Mouse (Mus musculus) stomach, embryonic 15.5 days (tissue): ENCODE results near the gene Jagn1. TPM values are rescaled to one million over a fixed set of nuclear protein-coding genes. Genes with fewer than 3 reads are reported as not detected.

Experiments used
- ATAC-seq: fragments of 200-750 bp; cut with Nextera tagmentation; 2 replicates; pipeline ENCODE4 v1.8.0; 2017; ENCODE audit warnings: low read depth, moderate number of reproducible peaks, moderate TSS enrichment; ENCODE audit not compliant: insufficient read depth, low FRiP score
- H3K27ac ChIP-seq: fragments of 300-500 bp; sonication (generic); 2 replicates; pipeline ENCODE4 v1.5.1; 2015; ENCODE audit warnings: mild to moderate bottlenecking, inconsistent platforms
- H3K27me3 ChIP-seq: fragments of 300-500 bp; sonication (generic); replicated peaks from 2 replicates; pipeline ENCODE4 v1.6.1; 2015; ENCODE audit warnings: inconsistent platforms
- H3K36me3 ChIP-seq: fragments of 300-500 bp; sonication (generic); 2 replicates; pipeline ENCODE4 v1.6.1; 2015; ENCODE audit warnings: inconsistent platforms
- H3K4me1 ChIP-seq: fragments of 300-500 bp; sonication (generic); 2 replicates; pipeline ENCODE4 v1.6.1; 2015; ENCODE audit warnings: inconsistent platforms
- H3K4me2 ChIP-seq: fragments of 300-500 bp; sonication (generic); 2 replicates; pipeline ENCODE4 v1.6.1; 2015; ENCODE audit warnings: mild to moderate bottlenecking, inconsistent platforms
- H3K4me3 ChIP-seq: fragments of 300-500 bp; sonication (generic); replicated peaks from 2 replicates; pipeline ENCODE4 v1.5.1; 2015; ENCODE audit warnings: inconsistent platforms
- H3K9ac ChIP-seq: fragments of 300-500 bp; sonication (generic); 2 replicates; pipeline ENCODE4 v1.6.1; 2015; ENCODE audit warnings: inconsistent platforms
- H3K9me3 ChIP-seq: fragments of 300-500 bp; sonication (generic); 2 replicates; pipeline ENCODE4 v1.6.1; 2016; ENCODE audit warnings: inconsistent platforms
- WGBS: fragments of 180-500 bp; shearing (Covaris S2); methylation state at CpG from one replicate; pipeline ENCODE4 v1.1.7; 2015; 5-methylcytosine and 5-hydroxymethylcytosine counted together
- polyA plus RNA-seq: library from polyadenylated mRNA; unstranded; fragments of >200 nt; fragmentation: Nextera tagmentation; extraction: Ambion mirVana; gene quantifications from 2 replicates; pipeline ENCODE4 v1.2.1, GENCODE M21; 2015

Jagn1 gene
- polyA plus RNA-seq, 1 experiment from 2014 or later = 84.2 TPM

GRCm38 (mm10) chr6:113457952-113458534 is 15.7 kb downstream of the Jagn1 start, which contains the start of gene Il17re:
TSS of gene Il17re (plus strand) at chr6:113458484.
- ATAC-seq = no peak
- H3K36me3 ChIP-seq = no peaks in the 10 kb centered on the region
- no peaks in the 10 kb centered on the region for H3K27me3 ChIP-seq
- H3K27ac ChIP-seq = peak within 1 kb of the TSS; percentile 61
- H3K4me3 ChIP-seq = peak within 1 kb of the TSS; percentile 28
- 49% methylated on average over 10 of the region's 10 CpGs for WGBS
- 0 out of 2 replicates have a peak, but pooled peaks cover 6% of the 10 kb centered on the region for H3K4me1 ChIP-seq
- no peak within 1 kb of the TSS for H3K9ac ChIP-seq
- H3K4me2 ChIP-seq = peak within 1 kb of the TSS; percentile 46
- H3K9me3 ChIP-seq = no peaks in the 10 kb centered on the region

- H3K27me3 ChIP-seq = no peaks in the 10 kb centered on the region
- H3K9ac ChIP-seq = no peak overlapping the region
- H3K36me3 ChIP-seq = no peaks in the 10 kb centered on the region
- H3K27ac ChIP-seq = peak overlapping the region; percentile 61
- peak; percentile 91 for ATAC-seq
- peak overlapping the region; percentile 46 for H3K4me2 ChIP-seq
- H3K9me3 ChIP-seq = no peaks in the 10 kb centered on the region
- 0 out of 2 replicates have a peak, but pooled peaks cover 6% of the 10 kb centered on the region for H3K4me1 ChIP-seq
- 55% methylated on average over 10 of the region's 10 CpGs for WGBS
- peak overlapping the region; percentile 28 for H3K4me3 ChIP-seq
Observed at GRCm38 (mm10) chr6:113458635-113459034, 16.3 kb downstream of the Jagn1 start.

- 58% methylated on average over 7 of the region's 7 CpGs for WGBS
- no peaks in the 10 kb centered on the region for H3K36me3 ChIP-seq
- H3K9me3 ChIP-seq = no peaks in the 10 kb centered on the region
- H3K4me2 ChIP-seq = no peak overlapping the region
- no peak for ATAC-seq
- no peaks in the 10 kb centered on the region for H3K27me3 ChIP-seq
- no peak overlapping the region for H3K27ac ChIP-seq
- no peak overlapping the region for H3K9ac ChIP-seq
- H3K4me1 ChIP-seq = peaks cover 2% of the 10 kb centered on the region; the same call in 1 of the 2 replicates
- no peak overlapping the region for H3K4me3 ChIP-seq
Observed at GRCm38 (mm10) chr6:113464040-113464439, 21.7 kb downstream of the Jagn1 start.

DNA sequence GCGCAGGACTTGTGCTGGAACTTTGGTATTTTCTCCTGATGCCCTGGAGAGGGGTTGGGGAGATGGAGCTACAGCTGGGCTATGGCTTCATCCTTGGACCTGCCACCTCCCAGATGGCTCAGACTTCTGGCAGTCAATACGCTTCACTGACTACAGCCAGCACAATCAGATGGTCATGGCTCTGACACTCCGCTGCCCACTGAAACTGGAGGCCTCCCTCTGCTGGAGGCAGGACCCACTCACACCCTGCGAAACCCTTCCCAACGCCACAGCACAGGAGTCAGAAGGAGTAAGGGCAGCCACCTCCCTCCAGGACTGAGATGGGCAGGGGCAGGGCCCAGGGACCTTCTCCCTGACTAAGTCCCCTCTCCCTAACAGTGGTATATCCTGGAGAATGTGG is 23.2 kb downstream of the Jagn1 start:
- Histone ChIP-seq H3K4me1 (peaks cover 9% of the 10 kb centered on the region), H3K36me3 (no peaks in the 10 kb centered on the region), H3K27me3 (peaks cover 5% of the 10 kb centered on the region; the same call in 1 of the 2 replicates), H3K9me3 (no peaks in the 10 kb centered on the region), H3K9ac (no peak overlapping the region), H3K27ac (no peak overlapping the region), H3K4me2 (no peak overlapping the region), H3K4me3 (no peak overlapping the region)
- ATAC-seq = no peak
- WGBS = 56% methylated on average over 5 of the region's 5 CpGs

DNA sequence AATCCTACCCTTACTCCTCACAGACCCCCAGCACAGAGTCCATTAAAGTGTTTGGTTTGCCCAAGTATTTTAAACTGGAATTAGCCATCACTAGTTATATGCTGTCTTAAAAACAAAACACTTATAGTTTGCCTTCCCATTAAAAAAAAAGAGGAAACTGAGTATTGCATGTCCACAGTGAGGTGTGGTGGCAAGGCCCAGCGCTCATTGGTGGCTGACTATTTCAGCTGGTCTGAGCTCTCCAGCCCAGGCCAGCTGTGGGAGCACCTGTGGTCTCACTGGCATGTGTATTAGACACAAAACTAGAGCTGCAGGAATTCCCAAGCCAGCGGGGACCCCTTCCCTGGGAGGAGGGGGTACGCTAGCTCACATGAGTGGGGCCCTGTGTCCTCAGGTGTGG is 26.1 kb downstream of the Jagn1 start:
- Histone ChIP-seq H3K27ac (no peak overlapping the region), H3K9me3 (no peaks in the 10 kb centered on the region), H3K4me1 (peaks cover 23% of the 10 kb centered on the region), H3K9ac (no peak overlapping the region), H3K27me3 (peaks cover 5% of the 10 kb centered on the region; the same call in 1 of the 2 replicates), H3K4me2 (peak overlapping the region; percentile 76; the same call in 1 of the 2 replicates), H3K36me3 (no peaks in the 10 kb centered on the region), H3K4me3 (no peak overlapping the region)
- WGBS = 71% methylated on average over 3 of the region's 3 CpGs
- no peak for ATAC-seq

DNA sequence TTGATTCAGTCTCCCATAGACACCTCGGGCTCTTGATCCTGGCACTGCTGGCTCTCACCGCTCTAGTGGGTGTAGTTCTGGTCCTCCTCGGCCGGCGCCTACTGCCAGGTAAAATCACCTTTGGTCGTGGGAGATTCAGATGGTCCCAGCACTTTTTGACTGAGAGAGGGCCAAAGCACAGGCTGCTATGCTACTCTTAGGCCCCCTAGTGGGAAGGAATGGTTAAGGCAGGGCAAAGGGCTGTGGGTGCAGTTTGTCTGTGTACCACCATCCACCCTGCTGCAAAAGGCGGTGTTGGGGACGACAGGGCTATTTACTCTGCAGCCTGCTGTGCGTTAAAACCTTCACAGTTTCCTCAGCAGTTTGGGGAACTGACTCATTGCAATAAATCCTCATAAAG is 26.7 kb downstream of the Jagn1 start:
- 6% methylated on average over 9 of the region's 9 CpGs for WGBS
- peak; percentile 27; the same call in 1 of the 2 replicates for ATAC-seq
- H3K4me1 ChIP-seq = peaks cover 23% of the 10 kb centered on the region
- peak overlapping the region; percentile 76 for H3K4me2 ChIP-seq
- H3K27ac ChIP-seq = no peak overlapping the region
- peak overlapping the region; percentile 36 for H3K4me3 ChIP-seq
- H3K9me3 ChIP-seq = no peaks in the 10 kb centered on the region
- H3K36me3 ChIP-seq = no peaks in the 10 kb centered on the region
- H3K27me3 ChIP-seq = peaks cover 5% of the 10 kb centered on the region; the same call in 1 of the 2 replicates
- 0 out of 2 replicates have a peak overlapping the region, but pooled peaks have one; percentile 1 for H3K9ac ChIP-seq

DNA sequence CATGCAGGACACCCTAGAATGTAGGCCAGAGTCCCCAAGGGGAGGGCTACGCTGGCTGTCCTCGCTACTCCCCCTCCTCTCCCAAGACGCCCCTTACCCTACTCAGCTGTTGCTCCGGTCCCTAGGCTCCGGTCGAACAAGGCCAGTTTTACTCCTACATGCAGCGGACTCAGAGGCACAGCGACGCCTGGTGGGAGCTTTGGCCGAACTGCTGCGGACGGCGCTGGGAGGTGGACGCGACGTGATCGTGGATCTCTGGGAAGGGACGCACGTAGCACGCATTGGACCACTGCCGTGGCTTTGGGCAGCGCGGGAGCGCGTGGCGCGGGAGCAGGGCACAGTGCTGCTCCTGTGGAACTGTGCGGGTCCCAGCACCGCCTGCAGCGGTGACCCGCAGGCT is 27.1 kb downstream of the Jagn1 start:
- ATAC-seq = peak; percentile 64; the same call in 1 of the 2 replicates

DNA sequence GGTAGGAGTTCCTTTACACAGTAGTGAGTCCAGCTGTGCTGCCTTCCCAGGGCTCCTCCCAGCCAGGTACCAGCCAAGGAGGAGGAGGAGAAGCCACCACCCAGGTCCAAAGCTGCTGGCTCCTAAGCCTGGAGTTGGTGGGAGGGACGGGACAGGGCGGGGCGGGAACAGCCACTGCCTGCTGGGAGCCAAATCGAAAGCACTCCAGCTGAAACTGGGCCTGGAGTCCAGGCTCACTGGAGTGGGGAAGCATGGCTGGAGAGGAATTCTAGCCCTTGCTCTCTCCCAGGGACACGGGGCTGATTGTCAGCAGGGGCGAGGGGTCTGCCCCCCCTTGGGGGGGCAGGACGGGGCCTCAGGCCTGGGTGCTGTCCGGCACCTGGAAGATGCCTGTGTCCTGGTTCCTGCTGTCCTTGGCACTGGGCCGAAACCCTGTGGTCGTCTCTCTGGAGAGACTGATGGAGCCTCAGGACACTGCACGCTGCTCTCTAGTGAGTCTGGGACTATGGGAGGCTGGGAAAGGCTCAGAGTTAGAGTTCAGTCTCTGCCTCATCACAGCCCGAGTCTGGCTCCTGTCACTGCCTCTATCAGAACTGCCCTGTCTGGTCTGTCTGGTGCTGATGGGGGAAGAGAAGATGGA is 29.0 kb downstream of the Jagn1 start, which contains the start of gene Il17rc:
Gene Il17rc (plus strand): TSS at position 131 of the 640 bp plus-strand sequence.
- H3K27ac ChIP-seq = peak within 1 kb of the TSS; percentile 66
- peak within 1 kb of the TSS; percentile 45; the same call in 1 of the 2 replicates for H3K9ac ChIP-seq
- no peaks in the 10 kb centered on the region for H3K9me3 ChIP-seq
- H3K27me3 ChIP-seq = peaks cover 5% of the 10 kb centered on the region; the same call in 1 of the 2 replicates
- 22% methylated on average over 12 of the region's 12 CpGs for WGBS
- H3K4me3 ChIP-seq = peak within 1 kb of the TSS; percentile 32
- no peaks in the 10 kb centered on the region for H3K36me3 ChIP-seq
- peaks cover 23% of the 10 kb centered on the region for H3K4me1 ChIP-seq
- peak within 1 kb of the TSS; percentile 64 for H3K4me2 ChIP-seq
- peak; percentile 70 for ATAC-seq

More for the DNA sequence above, 27.1 kb downstream of the Jagn1 start:
- peaks cover 5% of the 10 kb centered on the region; the same call in 1 of the 2 replicates for H3K27me3 ChIP-seq
- peaks cover 23% of the 10 kb centered on the region for H3K4me1 ChIP-seq
- no peaks in the 10 kb centered on the region for H3K36me3 ChIP-seq
- H3K9me3 ChIP-seq = no peaks in the 10 kb centered on the region
- 2% methylated on average over 31 of the region's 31 CpGs for WGBS
- peak overlapping the region; percentile 36 for H3K4me3 ChIP-seq
- peak overlapping the region; percentile 1; the same call in 1 of the 2 replicates for H3K9ac ChIP-seq
- peak overlapping the region; percentile 76 for H3K4me2 ChIP-seq
- no peak overlapping the region for H3K27ac ChIP-seq

DNA sequence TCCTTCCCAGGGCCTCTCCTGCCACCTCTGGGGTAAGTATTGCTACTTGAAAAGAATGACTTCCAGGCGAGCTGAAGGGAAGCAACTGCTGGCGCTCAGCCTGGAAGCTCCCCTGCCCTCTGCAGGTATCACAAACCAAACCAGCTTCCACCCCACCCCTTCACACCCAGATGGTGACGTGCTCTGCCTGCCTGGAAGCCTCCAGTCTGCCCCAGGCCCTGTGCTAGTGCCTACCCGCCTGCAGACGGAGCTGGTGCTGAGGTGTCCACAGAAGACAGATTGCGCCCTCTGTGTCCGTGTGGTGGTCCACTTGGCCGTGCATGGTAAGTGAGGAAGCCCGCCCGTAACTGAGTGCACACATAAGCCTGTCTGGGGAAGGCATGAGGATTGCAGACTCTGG is 29.7 kb downstream of the Jagn1 start:
- H3K36me3 ChIP-seq = no peaks in the 10 kb centered on the region
- H3K27ac ChIP-seq = peak overlapping the region; percentile 66; the same call in 1 of the 2 replicates
- H3K9ac ChIP-seq = no peak overlapping the region
- H3K4me2 ChIP-seq = peak overlapping the region; percentile 64
- H3K4me3 ChIP-seq = peak overlapping the region; percentile 32; the same call in 1 of the 2 replicates
- peaks cover 5% of the 10 kb centered on the region; the same call in 1 of the 2 replicates for H3K27me3 ChIP-seq
- peaks cover 23% of the 10 kb centered on the region for H3K4me1 ChIP-seq
- H3K9me3 ChIP-seq = no peaks in the 10 kb centered on the region
- ATAC-seq = peak; percentile 10; the same call in 1 of the 2 replicates
- WGBS = 61% methylated on average over 10 of the region's 10 CpGs

- H3K36me3 ChIP-seq = no peaks in the 10 kb centered on the region
- no peak for ATAC-seq
- peaks cover 5% of the 10 kb centered on the region; the same call in 1 of the 2 replicates for H3K27me3 ChIP-seq
- H3K27ac ChIP-seq = no peak overlapping the region
- no peak overlapping the region for H3K4me3 ChIP-seq
- peaks cover 23% of the 10 kb centered on the region for H3K4me1 ChIP-seq
- H3K9me3 ChIP-seq = no peaks in the 10 kb centered on the region
- H3K4me2 ChIP-seq = no peak overlapping the region
- WGBS = 56% methylated on average over 2 of the region's 2 CpGs
- H3K9ac ChIP-seq = no peak overlapping the region
Observed at GRCm38 (mm10) chr6:113473246-113473645, 30.9 kb downstream of the Jagn1 start.

GRCm38 (mm10) chr6:113473715-113474114 is 31.3 kb downstream of the Jagn1 start:
- H3K9me3 ChIP-seq = no peaks in the 10 kb centered on the region

GRCm38 (mm10) chr6:113477353-113477752 is 35.0 kb downstream of the Jagn1 start:
- H3K27ac ChIP-seq = no peak overlapping the region
- H3K4me2 ChIP-seq = no peak overlapping the region
- WGBS = 17% methylated on average over 7 of the region's 7 CpGs
- H3K9ac ChIP-seq = no peak overlapping the region
- no peak overlapping the region for H3K4me3 ChIP-seq
- H3K36me3 ChIP-seq = no peaks in the 10 kb centered on the region
- H3K4me1 ChIP-seq = peaks cover 2% of the 10 kb centered on the region; the same call in 1 of the 2 replicates
- no peaks in the 10 kb centered on the region for H3K9me3 ChIP-seq
- H3K27me3 ChIP-seq = peaks cover 19% of the 10 kb centered on the region; the same call in 1 of the 2 replicates
- no peak for ATAC-seq

More at GRCm38 (mm10) chr6:113473715-113474114, 31.3 kb downstream of the Jagn1 start:
- H3K9ac ChIP-seq = no peak overlapping the region
- peaks cover 5% of the 10 kb centered on the region; the same call in 1 of the 2 replicates for H3K27me3 ChIP-seq
- H3K27ac ChIP-seq = no peak overlapping the region
- no peak overlapping the region for H3K4me2 ChIP-seq
- no peak overlapping the region for H3K4me3 ChIP-seq
- ATAC-seq = no peak
- peaks cover 23% of the 10 kb centered on the region for H3K4me1 ChIP-seq
- H3K36me3 ChIP-seq = no peaks in the 10 kb centered on the region
- 82% methylated on average over 6 of the region's 6 CpGs for WGBS
